Mouse (Mus musculus) MEL (cell line): ENCODE measurements at regions not wholly inside any gene's neighbourhood (a gene's known extent, or its start where the extent isn't known, plus 50 kb on each side); places are given as distances from the start of the nearest gene placed in this dataset.

Source experiments
- DNase-seq: peaks from one replicate; pipeline ENCODE4 v3.0.0; 2011; ENCODE audit warnings: low read depth, low spot score
- H3K27ac ChIP-seq: 2 replicates; pipeline ENCODE4 v1.5.1; 2012; ENCODE audit warnings: low read depth, mild to moderate bottlenecking, control low read depth, low read length, moderate library complexity; ENCODE audit not compliant: control insufficient read depth
- H3K27me3 ChIP-seq, 2 experiments: fragments of 150-350 bp in 1 of 2; sonication (generic) in 1 of 2; 2 replicates each; pipeline ENCODE4 v1.6.1; 2012; ENCODE audit warnings: low read length in 2 of 2, mild to moderate bottlenecking in 2 of 2, improper control_type of control experiment in 1 of 2, moderate library complexity in 1 of 2; ENCODE audit not compliant: insufficient read depth in 2 of 2, control insufficient read depth in 1 of 2
- H3K36me3 ChIP-seq, 2 experiments: 2 replicates each; pipeline ENCODE4 v1.6.1; 2012 to 2014; ENCODE audit warnings: low read length in 2 of 2, improper control_type of control experiment in 1 of 2, inconsistent platforms in 1 of 2, mild to moderate bottlenecking in 1 of 2; ENCODE audit not compliant: insufficient read depth in 2 of 2, control insufficient read depth in 1 of 2
- H3K4me1 ChIP-seq, 2 experiments: fragments of 150-350 bp in 1 of 2; sonication (generic) in 1 of 2; 2 replicates each; pipeline ENCODE4 v1.6.1; 2012; ENCODE audit warnings: low read length in 2 of 2, improper control_type of control experiment in 1 of 2, mild to moderate bottlenecking in 1 of 2; ENCODE audit not compliant: insufficient read depth in 2 of 2, control insufficient read depth in 1 of 2
- H3K4me3 ChIP-seq, 2 experiments: fragments of 150-350 bp in 1 of 2; sonication (generic) in 1 of 2; 2 replicates each; pipeline ENCODE4 v1.5.1; 2012; ENCODE audit warnings: low read depth in 2 of 2, low read length in 2 of 2, mild to moderate bottlenecking in 2 of 2, moderate library complexity in 2 of 2, control low read depth in 1 of 2, improper control_type of control experiment in 1 of 2; ENCODE audit not compliant: control insufficient read depth in 1 of 2, insufficient read depth in 1 of 2
- H3K79me2 ChIP-seq: 2 replicates; pipeline ENCODE4 v1.6.1; 2012; ENCODE audit warnings: mild to moderate bottlenecking, low read length, moderate library complexity; ENCODE audit not compliant: control insufficient read depth, poor library complexity, insufficient read depth
- H3K9ac ChIP-seq: 2 replicates; pipeline ENCODE4 v1.6.1; 2012; ENCODE audit warnings: low read depth, mild to moderate bottlenecking, control low read depth, low read length, moderate library complexity; ENCODE audit not compliant: control insufficient read depth, poor library complexity, severe bottlenecking
- H3K9me3 ChIP-seq: fragments of 150-350 bp; sonication (generic); replicated peaks from 2 replicates; pipeline ENCODE4 v1.6.1; 2012; ENCODE audit warnings: mild to moderate bottlenecking, low read length, improper control_type of control experiment, moderate library complexity; ENCODE audit not compliant: insufficient read depth
- CTCF ChIP-seq, 3 experiments: IDR thresholded peaks in 2 of 3; conservative IDR thresholded peaks in 1 of 3; 2 replicates each; pipeline ENCODE4 v1.5.1; 2011 to 2012; ENCODE audit warnings: low read length in 3 of 3, low read depth in 2 of 3, mild to moderate bottlenecking in 2 of 3, improper control_type of control experiment in 1 of 3, inconsistent platforms in 1 of 3, mixed read lengths in 1 of 3, moderate library complexity in 1 of 3; ENCODE audit not compliant: control insufficient read depth in 1 of 3, insufficient read depth in 1 of 3, poor library complexity in 1 of 3, severe bottlenecking in 1 of 3
- EP300 ChIP-seq, 2 experiments: IDR thresholded peaks; 2 replicates each; pipeline ENCODE4 v1.6.1; 2011; ENCODE audit warnings: improper control_type of control experiment in 2 of 2, low read length in 2 of 2, low read depth in 1 of 2, mild to moderate bottlenecking in 1 of 2
- GABPA ChIP-seq: IDR thresholded peaks from 2 replicates; pipeline ENCODE4 v1.6.1; 2012; ENCODE audit warnings: low read depth, mild to moderate bottlenecking, inconsistent platforms, low read length, improper control_type of control experiment, moderate library complexity
- KAT2A ChIP-seq: conservative IDR thresholded peaks from 2 replicates; pipeline ENCODE4 v1.6.1; 2012; ENCODE audit warnings: low read depth, low read length, improper control_type of control experiment, inconsistent platforms
- MAZ ChIP-seq: IDR thresholded peaks from 2 replicates; pipeline ENCODE4 v1.6.1; 2012; ENCODE audit warnings: low read depth, mild to moderate bottlenecking, inconsistent platforms, low read length, improper control_type of control experiment
- MYC ChIP-seq: IDR thresholded peaks from 2 replicates; pipeline ENCODE4 v1.6.1; 2011; ENCODE audit warnings: low read depth, mild to moderate bottlenecking, low read length, improper control_type of control experiment, moderate library complexity
- NELFE ChIP-seq: IDR thresholded peaks from 2 replicates; pipeline ENCODE4 v1.6.1; 2011; ENCODE audit warnings: low read depth, low read length, improper control_type of control experiment
- SIN3A ChIP-seq: IDR thresholded peaks from 2 replicates; pipeline ENCODE4 v1.6.1; 2012; ENCODE audit warnings: low read length, improper control_type of control experiment, inconsistent platforms
- TAL1 ChIP-seq: IDR thresholded peaks from 2 replicates; pipeline ENCODE4 v1.6.1; 2012; ENCODE audit warnings: mild to moderate bottlenecking, inconsistent platforms, low read length, moderate library complexity, mixed read lengths
- USF1 ChIP-seq: IDR thresholded peaks from 2 replicates; pipeline ENCODE4 v1.6.1; 2014; ENCODE audit warnings: low read depth, mild to moderate bottlenecking, inconsistent platforms, low read length, improper control_type of control experiment, moderate library complexity
- ZC3H11A ChIP-seq: IDR thresholded peaks from 2 replicates; pipeline ENCODE4 v1.6.1; 2012; ENCODE audit warnings: low read depth, mild to moderate bottlenecking, inconsistent platforms, low read length, improper control_type of control experiment

DNA sequence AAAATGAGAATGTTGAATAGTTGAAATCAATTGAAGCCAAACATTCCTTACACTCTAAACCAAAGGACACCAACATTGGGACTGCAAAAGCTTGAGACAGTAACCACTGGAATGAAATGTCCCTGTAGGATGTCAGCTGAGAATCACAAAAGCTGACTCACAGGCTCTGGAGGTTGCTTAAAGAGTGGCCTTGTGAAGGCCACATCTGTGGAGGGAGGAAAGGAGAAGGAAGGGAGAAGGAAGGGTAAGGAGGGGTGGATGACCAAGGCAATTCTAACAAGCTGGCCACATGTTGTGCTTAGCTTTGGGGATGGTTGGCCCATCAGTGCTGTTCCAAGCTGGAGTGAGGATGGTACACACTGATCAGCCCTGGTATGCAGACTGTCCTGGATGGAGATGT, 205.2 kb upstream of the Gm9747 start:
- Histone ChIP-seq H3K4me3 (no peak overlapping the region), H3K4me1 (no peaks in the 10 kb centered on the region), H3K9ac (no peak overlapping the region), H3K27me3 (no peaks in the 10 kb centered on the region), H3K36me3 (no peaks in the 10 kb centered on the region), H3K27ac (no peak overlapping the region), H3K79me2 (no peaks in the 10 kb centered on the region), H3K9me3 (no peaks in the 10 kb centered on the region)
- DNase-seq: no peak
- no peak for TF ChIP-seq MAZ
- no peak for TF ChIP-seq NELFE
- no peak for TF ChIP-seq USF1
- no peak for TF ChIP-seq GABPA
- TF ChIP-seq KAT2A: no peak

GRCm38 (mm10) chr1:82031130-82031529, 201.8 kb upstream of the Gm9747 start:
- Histone ChIP-seq H3K4me3 (no peak overlapping the region), H3K36me3 (no peaks in the 10 kb centered on the region), H3K9ac (no peak overlapping the region), H3K79me2 (no peaks in the 10 kb centered on the region)
- no peak for TF ChIP-seq SIN3A
- TF ChIP-seq, all 39 proteins: peak for 0
- no peak overlapping the region for H3K27ac ChIP-seq
- no peaks in the 10 kb centered on the region for H3K9me3 ChIP-seq
- DNase-seq: no peak
- H3K4me1 ChIP-seq: no peaks in the 10 kb centered on the region
- no peaks in the 10 kb centered on the region for H3K27me3 ChIP-seq

- DNase-seq: no peak
- Histone ChIP-seq H3K27me3 (no peaks in the 10 kb centered on the region), H3K27ac (no peak overlapping the region), H3K79me2 (no peaks in the 10 kb centered on the region), H3K9ac (no peak overlapping the region), H3K36me3 (no peaks in the 10 kb centered on the region), H3K4me3 (no peak overlapping the region), H3K4me1 (no peaks in the 10 kb centered on the region)
- TF ChIP-seq MYC (no peak), ZC3H11A (no peak), CTCF (IDR thresholded peaks at IDR 0.05 in 2 of 3, conservative IDR thresholded peaks at IDR 0.05 in 1 of 3; ENCODE audit: control insufficient read depth in 1 of 3, insufficient read depth in 1 of 3, low read depth in 2 of 3, low read length in 3 of 3, poor library complexity in 1 of 3, severe bottlenecking in 1 of 3) (no peak), TAL1 (no peak), EP300 (IDR thresholded peaks at IDR 0.05; ENCODE audit: low read depth in 1 of 2, low read length in 2 of 2) (no peak)
- TF ChIP-seq, all 39 proteins: peak for 0
- no peaks in the 10 kb centered on the region for H3K9me3 ChIP-seq
These were observed 200.5 kb upstream of the Gm9747 start for GRCm38 (mm10) chr1:82032410-82032809.
